Mouse (Mus musculus) spleen, adult 2 months (tissue): ENCODE measurements around the gene Rpsa. TPM values are rescaled to one million over a fixed set of nuclear protein-coding genes. Genes with fewer than 3 reads are reported as not detected.

Experiments used
- DNase-seq, 2 experiments: peaks; one replicate each; pipeline versions ENCODE4 v3.0.0 to v3.0.0-alpha.2; 2012 to 2021; ENCODE audit warnings: low spot score in 2 of 2, low read depth in 1 of 2
- H3K27ac ChIP-seq: fragments of 200-500 bp; 2 replicates; pipeline ENCODE4 v1.5.1; 2012; ENCODE audit warnings: low read length, inconsistent platforms; ENCODE audit not compliant: insufficient read depth
- H3K27me3 ChIP-seq: fragments of 200-500 bp; 2 replicates; pipeline ENCODE4 v1.6.1; 2012; ENCODE audit warnings: mild to moderate bottlenecking, moderate library complexity, low read length, inconsistent platforms; ENCODE audit not compliant: control insufficient read depth, insufficient read depth
- H3K36me3 ChIP-seq: fragments of 200-500 bp; 2 replicates; pipeline ENCODE4 v1.6.1; 2012; ENCODE audit warnings: mild to moderate bottlenecking, low read length, inconsistent platforms; ENCODE audit not compliant: control insufficient read depth, insufficient read depth
- H3K4me1 ChIP-seq: fragments of 200-500 bp; 2 replicates; pipeline ENCODE4 v1.6.1; 2011; ENCODE audit warnings: inconsistent platforms; ENCODE audit not compliant: control insufficient read depth, insufficient read depth, insufficient read length
- H3K4me3 ChIP-seq: fragments of 200-500 bp; 2 replicates; pipeline ENCODE4 v1.5.1; 2011; ENCODE audit warnings: mild to moderate bottlenecking, inconsistent platforms; ENCODE audit not compliant: insufficient read depth, insufficient read length; ENCODE audit errors: extremely low read depth
- CTCF ChIP-seq: fragments of 200-500 bp; IDR thresholded peaks from 2 replicates; pipeline ENCODE4 v1.5.1; 2011; ENCODE audit warnings: mild to moderate bottlenecking, inconsistent platforms; ENCODE audit not compliant: insufficient read depth, insufficient read length, insufficient replicate concordance; ENCODE audit errors: extremely low read depth
- POLR2A ChIP-seq: fragments of 200-500 bp; IDR thresholded peaks from 2 replicates; pipeline ENCODE4 v1.6.1; 2011; ENCODE audit warnings: low read depth, low read length, inconsistent platforms
- WGBS: fragments of 180-500 bp; shearing (Covaris S2); methylation state at CpG from one replicate; pipeline ENCODE4 v1.1.7; 2018; 5-methylcytosine and 5-hydroxymethylcytosine counted together
- polyA plus RNA-seq: library from polyadenylated mRNA; depleted of rRNA; stranded (reverse); fragments of >200 nt; gene quantifications from 2 replicates; pipeline ENCODE4 v1.2.3, GENCODE M21; 2012

Gene Rpsa
- polyA plus RNA-seq, 1 experiment, result 2,660 TPM

GRCm38 (mm10) chr9:120120503-120120902 is 7.0 kb upstream of the Rpsa start:
- TF ChIP-seq POLR2A (no peak), CTCF (no peak)
- Histone ChIP-seq H3K27me3 (no peaks in the 10 kb centered on the region), H3K27ac (no peak overlapping the region), H3K4me1 (no peaks in the 10 kb centered on the region), H3K4me3 (no peak overlapping the region), H3K36me3 (peaks cover 49% of the 10 kb centered on the region)
- 97% methylated on average over 7 of the region's 7 CpGs for WGBS
- no peak for DNase-seq

- 49% methylated on average over 11 of the region's 11 CpGs for WGBS
- Histone ChIP-seq H3K27ac (peak overlapping the region; percentile 85), H3K4me3 (no peak overlapping the region), H3K36me3 (peaks cover 44% of the 10 kb centered on the region), H3K4me1 (peaks cover 8% of the 10 kb centered on the region), H3K27me3 (no peaks in the 10 kb centered on the region)
- no peak for TF ChIP-seq POLR2A
- no peak for TF ChIP-seq CTCF
- no peak for DNase-seq
Observed at GRCm38 (mm10) chr9:120126868-120127267, 621 bp upstream of the Rpsa start.

DNA sequence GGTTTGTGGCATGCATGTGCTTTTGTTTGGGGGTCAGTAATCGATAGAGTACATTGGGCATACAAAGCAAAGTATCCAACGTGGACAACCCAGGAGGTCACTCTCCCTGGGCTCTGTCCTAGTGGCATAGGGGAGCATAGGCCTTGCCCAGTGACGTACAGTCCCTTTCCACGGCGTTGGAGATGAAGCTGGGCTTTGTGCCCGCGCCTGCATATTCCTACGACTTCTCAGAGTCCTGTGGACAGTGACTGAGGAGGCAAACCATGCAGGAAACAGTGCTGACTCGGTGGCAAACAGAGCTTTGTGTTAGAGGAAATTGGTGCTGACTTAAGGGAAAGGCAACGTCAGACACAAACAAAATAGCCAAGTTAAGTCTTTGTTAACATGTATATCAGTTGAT is 1.8 kb downstream of the Rpsa start:
- Histone ChIP-seq H3K27me3 (no peaks in the 10 kb centered on the region), H3K27ac (no peak overlapping the region), H3K4me1 (peaks cover 8% of the 10 kb centered on the region), H3K36me3 (peaks cover 34% of the 10 kb centered on the region), H3K4me3 (no peak overlapping the region)
- TF ChIP-seq POLR2A, result no peak
- no peak for TF ChIP-seq CTCF
- WGBS, result 47% methylated on average over 10 of the region's 10 CpGs
- DNase-seq, result no peak

- WGBS, result 91% methylated on average over 3 of the region's 3 CpGs
- TF ChIP-seq CTCF, result no peak
- no peak for TF ChIP-seq POLR2A
- H3K4me1 ChIP-seq, result peaks cover 8% of the 10 kb centered on the region
- peaks cover 33% of the 10 kb centered on the region for H3K36me3 ChIP-seq
- no peaks in the 10 kb centered on the region for H3K27me3 ChIP-seq
- H3K27ac ChIP-seq, result no peak overlapping the region
- no peak for DNase-seq
- H3K4me3 ChIP-seq, result no peak overlapping the region
Observed at GRCm38 (mm10) chr9:120131784-120132288, 4.3 kb downstream of the Rpsa start.

- Histone ChIP-seq H3K4me3 (no peak overlapping the region), H3K36me3 (peaks cover 33% of the 10 kb centered on the region), H3K27me3 (no peaks in the 10 kb centered on the region), H3K4me1 (peaks cover 8% of the 10 kb centered on the region), H3K27ac (no peak overlapping the region)
- WGBS, result 38% methylated on average over 8 of the region's 8 CpGs
- DNase-seq, result no peak
- TF ChIP-seq POLR2A, result no peak
Observed at GRCm38 (mm10) chr9:120132980-120133754, 5.7 kb downstream of the Rpsa start.

GRCm38 (mm10) chr9:120133755-120134475 is 6.4 kb downstream of the Rpsa start:
- peaks cover 2% of the 10 kb centered on the region for H3K4me1 ChIP-seq
- H3K27me3 ChIP-seq, result no peaks in the 10 kb centered on the region
- peaks cover 30% of the 10 kb centered on the region for H3K36me3 ChIP-seq
- no peak overlapping the region for H3K27ac ChIP-seq
- DNase-seq, result no peak
- TF ChIP-seq POLR2A (no peak), CTCF (no peak)
- no peak overlapping the region for H3K4me3 ChIP-seq
- WGBS, result 80% methylated on average over 6 of the region's 6 CpGs
